Mouse (Mus musculus) granulocyte monocyte progenitor cell, adult 5-6 weeks (primary cell): ENCODE results near the gene Xpc. TPM values are rescaled to one million over a fixed set of nuclear protein-coding genes. Genes with fewer than 3 reads are reported as not detected.

ENCODE experiments used
- ATAC-seq: replicated peaks from 2 replicates; pipeline ENCODE4 v1.8.0; 2016; ENCODE audit warnings: mild to moderate bottlenecking, moderate TSS enrichment, inconsistent platforms; ENCODE audit not compliant: poor library complexity, severe bottlenecking
- total RNA-seq, 2 experiments: library from RNA; stranded (forward) in 1 of 2; stranded (reverse) in 1 of 2; fragments of 200-712, 200-1000 nt in 1 of 2; fragments of >200 nt in 1 of 2; fragmentation: Nextera tagmentation in 1 of 2; gene quantifications; 2 replicates each; pipeline ENCODE4 v1.2.3; 2014 to 2017

Gene Xpc
- total RNA-seq, 2 experiments from 2014 or later: 38.4 to 63.3 TPM

GRCm38 (mm10) chr6:91527227-91527860, 11.7 kb upstream of the Xpc start:
- peak; percentile 53 for ATAC-seq

DNA sequence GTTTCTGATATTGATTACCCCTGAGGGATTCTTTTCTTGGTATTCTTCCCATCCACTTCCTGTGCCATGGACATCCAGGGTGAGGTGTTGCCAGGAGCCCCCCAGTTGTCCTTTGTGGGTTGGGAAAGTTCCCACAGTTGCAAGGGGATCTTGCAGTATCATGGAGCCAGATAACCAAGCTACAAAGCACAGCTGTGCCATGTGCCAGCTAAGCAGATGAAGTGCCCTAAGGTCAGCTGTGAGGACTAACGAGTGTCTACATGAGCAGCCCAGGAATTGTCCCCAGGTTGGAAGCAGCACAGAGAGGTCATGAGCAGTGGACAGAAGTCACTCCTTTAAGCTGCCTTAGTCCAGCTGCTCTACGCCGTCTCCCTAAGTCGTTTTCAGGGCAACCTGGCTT, 9.9 kb upstream of the Xpc start:
- ATAC-seq: no peak

DNA sequence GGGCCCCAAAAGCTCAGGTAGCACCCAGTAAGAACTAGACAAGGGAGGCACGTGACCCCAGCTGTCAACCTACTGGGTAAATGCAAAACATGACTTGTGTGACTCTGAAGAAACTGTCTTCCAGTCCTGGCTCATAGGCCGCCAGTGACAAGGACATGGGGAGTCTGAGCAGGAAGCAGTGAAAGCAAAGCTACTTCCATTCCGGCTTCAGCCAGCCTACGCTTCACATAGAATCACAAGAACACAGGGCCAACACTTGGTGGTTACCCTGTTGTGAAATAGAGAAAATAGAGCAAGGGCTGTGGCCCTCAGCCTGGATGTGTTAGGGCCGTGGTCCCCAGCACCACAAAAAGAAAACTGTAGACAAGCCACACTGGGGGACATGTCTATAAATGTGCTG, 7.1 kb upstream of the Xpc start:
- ATAC-seq: no peak

GRCm38 (mm10) chr6:91518454-91519020, 2.8 kb upstream of the Xpc start:
- ATAC-seq: no peak

DNA sequence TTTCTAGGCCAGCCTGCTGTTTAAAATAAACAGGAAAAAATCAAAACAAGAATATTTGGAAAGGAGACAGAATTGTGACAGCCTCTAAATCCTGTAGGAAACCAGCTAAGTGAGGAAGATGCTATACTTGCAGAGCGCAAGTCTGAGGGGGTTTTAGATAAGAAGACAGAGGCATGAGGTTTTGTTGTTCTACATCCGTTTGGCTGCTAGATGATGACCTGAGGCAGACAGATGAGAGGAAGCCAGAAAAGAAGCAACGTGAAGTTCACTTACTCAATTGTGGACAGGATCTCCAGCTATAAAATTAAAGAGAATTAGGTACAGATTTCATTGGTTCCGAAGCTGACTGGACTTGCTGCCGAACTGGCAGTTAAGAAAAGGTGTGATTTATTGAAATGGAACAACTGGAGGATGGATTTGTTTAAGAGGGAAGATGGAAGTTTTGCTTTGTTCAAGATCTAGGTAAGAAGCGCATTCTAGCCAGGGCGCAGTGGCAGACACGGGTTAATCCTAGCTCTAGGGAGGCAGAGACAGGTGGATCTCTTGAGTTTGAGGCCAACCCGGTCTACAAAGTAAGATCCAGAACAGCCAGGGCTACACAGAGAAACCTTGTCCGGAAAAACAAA, 838 bp downstream of the Xpc start:
- ATAC-seq: no peak

DNA sequence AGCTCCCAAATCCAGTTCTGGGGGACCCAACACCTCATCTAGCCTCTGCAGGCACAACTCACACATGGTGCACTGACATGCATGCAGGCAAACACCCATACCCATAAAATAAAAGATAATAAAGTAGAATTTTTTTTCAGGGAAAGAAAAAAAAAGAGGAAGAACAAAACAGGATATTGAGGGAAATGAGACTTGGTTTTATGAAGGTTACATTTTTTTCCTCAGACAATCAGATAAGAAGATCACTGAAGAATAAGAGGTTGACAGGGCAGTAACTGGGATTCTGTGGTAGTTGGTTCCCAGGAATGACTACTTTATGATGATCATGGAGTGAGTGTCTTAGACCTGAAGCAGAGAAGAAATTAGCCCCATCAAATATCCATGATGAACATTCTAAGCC, 1.6 kb downstream of the Xpc start:
- ATAC-seq: no peak

- ATAC-seq: no peak
These were observed 5.5 kb downstream of the Xpc start for GRCm38 (mm10) chr6:91510211-91510610.

DNA sequence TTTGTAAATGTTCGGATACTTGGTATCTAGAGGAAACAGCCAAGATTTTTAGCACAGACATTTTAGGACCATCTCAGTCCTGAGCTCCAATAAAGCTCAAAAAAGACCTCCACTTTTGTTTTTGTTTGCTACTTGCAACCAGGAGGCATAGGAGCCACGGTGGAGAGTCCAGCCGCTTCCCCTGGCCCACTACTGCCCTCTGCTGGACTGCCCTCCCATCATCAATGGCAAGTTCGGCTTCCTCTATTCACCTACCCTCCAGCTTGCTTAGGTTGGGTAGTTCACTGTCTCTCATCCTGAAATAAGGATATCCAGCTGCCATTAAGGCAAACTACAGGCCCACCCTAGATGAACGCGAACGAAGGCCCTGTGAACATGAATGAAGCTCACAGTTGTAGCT, 6.4 kb downstream of the Xpc start:
- peak; percentile 57 for ATAC-seq

GRCm38 (mm10) chr6:91508041-91508440, 7.6 kb downstream of the Xpc start:
- ATAC-seq: no peak

DNA sequence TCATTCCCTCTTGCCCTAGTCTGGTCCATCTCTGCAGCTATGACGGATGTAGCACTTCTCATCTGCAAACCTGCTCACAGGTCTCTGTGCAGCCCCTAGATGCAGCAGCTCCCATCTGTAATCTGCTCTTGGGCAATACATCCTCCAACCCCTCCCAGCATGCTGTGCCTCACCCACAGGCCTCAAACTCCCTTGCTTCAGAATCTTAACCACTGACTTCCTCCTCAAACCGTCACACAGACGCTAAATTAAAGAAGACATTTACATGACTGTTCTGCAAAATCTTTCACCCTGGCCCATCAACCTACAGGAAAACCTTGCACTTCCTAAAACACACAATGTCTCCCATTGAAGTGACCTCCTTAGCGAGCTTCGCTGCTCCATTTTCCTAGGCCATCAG, 9.7 kb downstream of the Xpc start:
- peak; percentile 94 for ATAC-seq

- ATAC-seq: no peak
These were observed 12.4 kb downstream of the Xpc start for GRCm38 (mm10) chr6:91503302-91503701.

GRCm38 (mm10) chr6:91494526-91494925, 21.2 kb downstream of the Xpc start:
- ATAC-seq: no peak

GRCm38 (mm10) chr6:91493053-91493452, 22.6 kb downstream of the Xpc start:
- ATAC-seq: peak; percentile 69

- ATAC-seq: no peak
These were observed 24.7 kb downstream of the Xpc start for GRCm38 (mm10) chr6:91491004-91491403.

GRCm38 (mm10) chr6:91489872-91490271, 25.8 kb downstream of the Xpc start:
- ATAC-seq: no peak

DNA sequence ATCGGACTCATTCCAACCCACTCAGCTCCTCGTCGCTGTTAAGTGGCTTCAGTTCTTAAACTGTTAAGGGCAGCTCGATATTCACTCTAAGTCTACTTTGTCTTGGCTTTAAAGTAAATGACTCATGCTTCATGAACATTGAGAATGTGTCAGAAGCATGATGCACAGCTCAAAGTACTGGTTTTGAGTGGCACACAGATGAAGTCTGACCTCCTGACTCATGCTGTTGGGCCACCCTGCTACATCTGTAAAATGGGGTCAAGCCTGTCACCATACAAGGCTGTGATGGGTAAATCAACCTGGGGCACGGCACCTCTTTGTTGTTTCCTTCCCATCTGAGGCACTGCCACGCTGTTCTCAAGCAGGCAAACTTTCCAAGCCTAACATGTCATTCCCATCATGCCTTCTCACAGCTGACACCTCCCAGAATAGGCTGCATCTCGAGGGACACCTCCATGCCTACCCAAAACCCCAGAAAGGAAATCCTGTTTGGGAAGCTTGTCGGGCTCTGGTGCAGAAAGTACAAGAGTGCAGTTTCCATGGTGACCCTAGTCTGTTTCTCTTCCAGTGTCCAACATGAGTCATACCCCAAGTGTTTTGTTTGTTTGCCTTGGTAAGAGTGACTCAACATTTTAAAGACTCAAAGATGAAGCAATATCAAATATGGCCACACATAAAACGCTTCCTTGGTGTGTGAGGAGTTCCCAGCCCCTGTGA, 27.0 kb downstream of the Xpc start:
- peak; percentile 80 for ATAC-seq

DNA sequence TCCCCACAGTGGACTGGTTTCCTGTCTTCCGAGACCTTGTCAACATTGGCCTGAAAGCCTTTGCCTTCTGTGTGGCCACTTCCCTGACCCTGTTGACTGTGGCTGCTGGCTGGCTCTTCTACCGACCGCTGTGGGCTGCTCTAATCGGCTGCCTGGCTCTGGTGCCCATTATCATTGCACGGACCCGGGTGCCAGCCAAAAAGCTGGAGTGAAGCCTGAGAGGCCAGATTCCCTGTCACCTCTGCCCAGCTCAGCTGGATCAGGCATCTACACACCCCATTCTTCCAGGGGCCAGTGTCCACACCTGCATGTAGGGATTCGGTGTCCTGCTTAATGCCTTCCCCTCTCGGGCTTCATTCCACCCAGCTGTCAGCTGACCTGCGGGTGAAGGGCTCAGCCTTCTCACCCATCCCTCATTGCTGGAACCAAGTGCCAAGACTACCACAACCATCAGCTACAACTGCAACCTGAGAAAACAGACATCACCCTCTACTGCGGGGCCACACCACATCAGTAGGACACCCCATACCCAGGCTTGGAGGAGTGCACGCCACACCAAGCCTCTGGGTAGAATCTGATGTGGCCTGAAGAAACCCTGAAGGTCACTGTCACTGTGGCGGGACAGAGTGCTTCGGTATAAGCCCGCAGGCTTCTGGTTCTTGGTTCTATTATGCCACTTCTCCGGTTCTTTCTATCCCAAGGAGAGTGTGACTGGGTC, 28.8 kb downstream of the Xpc start:
- no peak for ATAC-seq

- no peak for ATAC-seq
These were observed 32.3 kb downstream of the Xpc start for GRCm38 (mm10) chr6:91483371-91483770.

- ATAC-seq: no peak
These were observed 39.1 kb downstream of the Xpc start for GRCm38 (mm10) chr6:91476541-91476940.

GRCm38 (mm10) chr6:91474441-91475190, 41.1 kb downstream of the Xpc start:
- ATAC-seq: peak; percentile 23
